Mouse (Mus musculus) kidney, adult 11 months (tissue): ENCODE results near the gene Nexn.
"Not testable (repeated sequence)": the region's sequence is repeated elsewhere in the genome, so short reads cannot be mapped to it uniquely, and the experiment has no call there.

Experiments used
- DNase-seq: peaks from one replicate; pipeline ENCODE4 v3.0.0; 2022

Nexn gene

DNA sequence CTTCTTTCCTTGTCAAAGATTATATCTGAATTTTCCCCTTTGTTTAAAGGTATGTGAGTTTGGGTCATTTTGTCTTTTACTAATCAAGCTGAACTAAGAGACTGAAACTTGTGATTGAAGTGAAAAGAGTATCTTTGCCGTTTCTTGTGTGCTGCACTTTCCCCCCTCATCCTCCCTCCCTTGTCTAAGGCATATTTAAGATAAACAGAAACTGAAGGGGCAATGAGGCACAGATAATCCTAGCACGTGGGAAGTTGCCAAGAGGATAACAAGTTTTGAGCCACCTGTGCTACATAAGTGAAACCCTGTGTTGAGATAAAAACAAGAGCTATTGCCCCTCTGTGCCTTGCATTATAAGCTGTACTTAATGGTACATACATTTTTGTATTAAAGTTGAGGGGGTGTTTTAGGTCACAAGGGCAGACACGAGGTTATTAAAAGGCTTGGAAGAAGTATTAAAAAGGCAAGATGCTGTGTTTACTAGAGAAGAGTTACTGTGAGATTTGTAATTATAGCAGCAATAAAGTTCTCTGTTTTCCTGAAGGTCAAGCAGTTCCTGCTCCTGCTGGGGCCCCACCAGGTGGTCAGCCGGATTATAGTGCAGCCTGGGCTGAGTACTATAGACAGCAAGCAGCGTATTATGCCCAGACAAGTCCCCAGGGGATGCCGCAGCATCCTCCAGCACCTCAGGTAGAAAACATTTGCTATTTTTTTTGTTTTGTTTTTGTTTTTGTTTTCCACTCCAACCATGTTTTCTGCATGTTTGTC is 34.6 kb downstream of the Nexn start:
- no peak for DNase-seq

DNA sequence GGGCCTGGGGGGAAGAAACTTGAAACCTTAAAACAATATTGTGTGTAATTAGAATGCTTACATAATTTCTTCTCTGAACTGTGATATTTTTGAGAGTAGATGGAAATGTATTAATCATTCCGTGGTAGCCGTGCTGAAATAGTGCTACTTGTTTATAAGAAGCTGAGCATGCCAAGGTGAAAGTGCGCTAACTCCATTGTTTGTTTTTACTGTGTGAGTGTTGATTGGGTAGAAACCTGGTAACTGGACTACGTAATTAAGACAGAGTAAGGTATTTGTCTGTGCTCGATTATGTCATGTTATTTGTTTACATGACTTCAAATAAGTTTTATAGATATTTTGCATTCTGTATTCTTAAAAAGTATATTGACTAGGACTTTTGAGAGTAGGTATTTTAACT is 36.9 kb downstream of the Nexn start:
- no peak for DNase-seq

DNA sequence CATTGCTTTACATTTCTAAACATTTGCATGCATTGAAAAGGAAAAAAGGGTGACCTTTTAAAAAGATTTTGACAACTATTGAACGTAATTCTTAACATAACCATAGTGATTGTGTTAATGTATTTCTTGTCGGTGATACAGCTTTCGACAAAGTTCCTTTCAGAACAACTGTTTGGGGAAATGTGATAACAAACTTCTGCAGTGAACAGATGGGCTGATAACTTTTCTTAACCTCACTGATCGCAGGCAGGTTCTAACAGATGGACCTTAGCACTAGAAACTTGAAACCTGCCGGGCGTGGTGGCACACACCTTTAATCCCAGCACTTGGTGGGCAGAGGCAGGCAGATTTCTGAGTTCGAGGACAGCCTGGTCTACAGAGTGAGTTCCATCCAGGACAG is 37.3 kb downstream of the Nexn start:
- DNase-seq = no peak

DNA sequence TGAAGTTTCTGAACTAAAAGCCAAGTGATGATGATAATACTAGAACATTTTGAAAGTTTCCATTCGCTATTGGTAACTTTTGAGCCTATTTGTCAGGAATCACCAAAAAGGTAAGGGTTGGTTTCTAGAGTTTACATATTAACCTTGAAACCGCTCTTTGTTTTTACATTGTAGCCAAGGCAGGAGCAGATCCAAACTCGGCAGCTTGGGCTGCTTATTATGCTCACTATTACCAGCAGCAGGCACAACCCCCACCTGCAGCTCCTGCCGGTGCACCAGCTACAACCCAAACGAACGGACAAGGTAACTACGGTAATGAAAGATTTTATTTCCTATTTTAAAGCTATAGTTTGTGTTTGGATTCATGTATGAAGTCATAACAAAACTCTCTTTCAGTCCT is 40.2 kb downstream of the Nexn start:
- peak; percentile 37 for DNase-seq

DNA sequence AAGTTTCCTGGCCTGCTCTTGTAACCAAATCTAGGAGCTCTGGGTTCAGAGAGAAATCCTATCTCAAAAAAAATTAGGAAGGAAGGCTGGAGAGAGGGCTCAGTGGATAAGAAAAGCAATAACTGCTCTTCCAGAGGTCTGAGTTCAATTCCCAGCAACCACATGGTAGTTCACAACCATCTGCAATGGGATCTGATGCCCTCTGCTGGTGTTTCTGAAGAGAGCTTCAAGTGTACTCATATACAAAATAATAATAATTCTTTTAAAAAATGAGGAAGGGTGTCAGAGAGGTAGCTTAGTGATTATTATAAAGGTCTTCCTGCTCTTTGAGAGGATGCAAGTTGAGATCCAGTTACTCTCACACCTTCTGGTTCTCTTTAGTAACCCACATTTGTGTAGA is 41.2 kb downstream of the Nexn start:
- DNase-seq = no peak

DNA sequence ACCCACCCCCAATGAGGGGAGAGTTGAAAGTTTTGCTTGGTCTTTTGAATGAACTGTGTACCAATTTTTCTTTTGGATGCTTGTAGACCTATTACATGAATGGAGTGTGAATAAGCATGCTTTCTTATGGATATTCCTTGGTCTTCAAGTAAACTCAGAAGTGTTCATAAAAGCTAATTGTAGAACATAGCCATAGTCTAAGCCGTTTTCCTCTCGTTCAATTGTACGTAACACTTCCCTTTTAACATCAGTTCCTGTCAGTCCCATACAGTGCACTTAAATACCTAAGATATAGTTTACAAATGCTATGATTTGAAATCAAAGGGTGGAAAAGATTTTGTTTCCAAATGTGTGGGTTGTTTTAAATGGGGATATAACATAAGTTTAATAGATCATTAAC is 52.7 kb downstream of the Nexn start:
- no peak for DNase-seq

DNA sequence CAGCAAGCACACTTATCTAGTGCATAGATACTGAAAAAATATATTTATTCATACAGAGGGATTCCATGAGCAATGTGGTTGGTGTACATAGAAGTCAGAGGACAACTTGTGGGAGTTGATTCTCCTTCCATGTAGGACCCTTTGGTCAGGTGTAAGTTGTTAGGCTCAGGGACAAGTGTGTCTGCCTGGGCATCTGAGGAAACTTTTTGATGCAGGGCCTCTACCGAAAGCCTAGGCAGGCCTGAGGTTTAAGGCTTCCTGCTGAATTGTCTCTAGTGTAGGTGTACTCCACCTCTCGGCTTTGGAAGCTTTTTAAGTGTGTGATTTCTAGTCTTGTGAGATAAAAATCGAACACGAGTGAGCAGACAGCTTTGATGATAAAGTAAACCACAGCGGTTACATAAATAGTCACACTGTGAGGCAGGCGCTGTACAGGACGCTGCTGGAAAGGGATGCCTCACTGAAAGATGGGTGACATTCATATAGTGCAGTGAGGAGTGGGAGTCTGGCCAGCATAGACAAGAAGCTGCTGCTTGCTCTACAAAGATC is 54.3 kb downstream of the Nexn start:
- no peak for DNase-seq

DNA sequence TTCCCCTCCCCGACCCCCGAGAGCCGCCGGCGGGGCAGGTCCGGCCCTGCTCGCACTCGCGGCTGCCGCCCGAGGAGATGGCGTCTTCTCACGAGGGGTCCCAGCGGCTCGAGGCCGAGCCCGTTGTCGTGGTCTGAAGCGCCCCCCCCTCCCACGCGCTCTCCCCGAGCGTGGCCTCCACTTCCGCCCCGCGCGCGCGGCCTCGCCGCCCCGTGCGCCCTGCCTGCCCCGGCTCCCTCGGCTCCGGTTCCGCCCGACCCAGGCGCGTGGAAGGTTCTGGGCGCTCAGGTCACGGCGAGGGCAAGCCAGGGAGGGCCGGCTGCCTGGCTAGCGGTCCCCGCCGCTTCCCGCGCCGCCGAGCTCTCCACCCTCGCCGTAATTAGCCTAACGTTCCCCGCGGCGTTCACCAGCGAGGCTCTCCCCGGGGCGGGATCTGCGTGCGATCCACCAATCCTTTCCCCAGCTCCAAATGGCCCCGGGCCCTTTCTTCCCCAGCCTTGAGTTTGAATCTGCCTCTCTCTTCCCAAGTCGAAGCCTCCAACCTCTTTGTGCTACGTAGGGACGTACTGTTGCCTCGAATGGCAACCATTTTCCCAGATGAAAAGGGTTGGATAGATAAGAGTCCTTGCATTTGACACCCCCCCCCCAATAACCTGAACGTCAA is 55.3 kb downstream of the Nexn start:
- peak; percentile 69 for DNase-seq

DNA sequence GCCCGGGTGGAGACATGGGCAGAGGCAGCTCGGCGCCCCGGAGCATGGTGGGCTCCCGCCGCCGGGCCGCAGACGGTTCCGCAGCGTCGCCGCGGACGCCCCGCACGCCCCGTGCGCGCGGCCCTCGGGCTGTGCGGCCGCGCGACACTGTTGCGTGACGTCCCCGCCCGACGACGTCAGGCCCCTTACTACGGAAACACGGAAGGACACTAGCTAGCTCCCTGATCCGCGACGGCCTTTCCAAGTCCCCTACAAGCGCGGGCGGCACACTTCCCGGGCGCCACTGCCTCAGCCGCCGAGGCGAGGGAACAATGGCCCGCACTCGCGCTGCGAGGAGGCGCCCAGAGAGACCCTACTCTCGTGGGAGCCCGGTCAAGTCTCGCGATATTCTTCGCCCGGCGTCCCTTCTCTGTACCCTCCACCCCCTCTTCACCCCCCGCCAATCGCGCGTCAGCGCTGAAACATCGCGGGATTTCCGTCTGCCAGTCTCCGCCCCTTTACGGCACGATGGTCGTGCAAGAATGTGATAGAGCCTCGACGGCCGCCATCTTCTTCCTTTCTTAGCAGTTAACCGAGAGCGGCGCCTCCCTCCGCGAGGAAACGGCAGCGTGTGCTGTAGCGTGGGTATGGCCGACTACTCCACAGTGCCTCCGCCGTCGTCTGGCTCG is 56.0 kb downstream of the Nexn start, which contains the start of the genes Dnajb4 and Fubp1:
Dnajb4 (minus strand) TSS at position 336 of the 668 bp plus-strand sequence.
Fubp1 (plus strand) TSS at position 456 of the 668 bp plus-strand sequence.
- DNase-seq = peak; percentile 99

DNA sequence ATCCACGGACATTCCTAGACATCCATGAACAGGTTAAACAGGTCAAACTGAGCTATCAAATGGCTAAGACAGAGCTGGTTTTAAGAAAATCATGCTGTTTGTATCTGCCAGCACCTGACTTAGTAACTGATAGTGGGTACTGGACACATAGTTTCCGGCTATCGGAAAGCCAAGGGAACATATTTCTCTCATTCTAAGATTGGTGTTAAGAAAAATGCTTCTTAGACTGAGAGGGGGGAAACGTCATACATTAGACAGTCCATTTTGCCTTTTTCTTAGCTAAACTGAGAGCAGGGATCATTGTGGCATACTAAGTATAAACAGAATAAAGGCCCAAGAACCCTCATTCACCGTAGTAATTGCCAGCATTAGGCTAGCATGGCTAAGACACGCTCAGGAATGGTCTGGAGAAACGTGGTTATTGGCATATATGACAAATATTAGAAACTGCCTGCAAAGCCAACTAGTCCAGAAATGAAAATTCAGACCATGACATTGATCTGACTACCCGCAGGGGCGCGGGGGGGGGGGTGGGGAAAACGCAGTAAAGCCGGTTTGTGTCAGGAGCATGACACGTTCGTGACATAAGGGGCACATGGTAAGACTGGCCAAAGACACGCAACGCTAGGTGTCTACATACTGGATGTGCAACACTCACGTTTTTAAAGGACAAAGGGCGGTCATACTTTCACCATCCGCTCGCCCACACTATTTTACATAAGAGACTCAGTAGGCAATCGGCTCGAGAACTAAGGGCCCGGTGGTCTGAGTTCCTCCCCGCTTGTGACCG is 56.8 kb downstream of the Nexn start:
- peak; percentile 59 for DNase-seq

DNA sequence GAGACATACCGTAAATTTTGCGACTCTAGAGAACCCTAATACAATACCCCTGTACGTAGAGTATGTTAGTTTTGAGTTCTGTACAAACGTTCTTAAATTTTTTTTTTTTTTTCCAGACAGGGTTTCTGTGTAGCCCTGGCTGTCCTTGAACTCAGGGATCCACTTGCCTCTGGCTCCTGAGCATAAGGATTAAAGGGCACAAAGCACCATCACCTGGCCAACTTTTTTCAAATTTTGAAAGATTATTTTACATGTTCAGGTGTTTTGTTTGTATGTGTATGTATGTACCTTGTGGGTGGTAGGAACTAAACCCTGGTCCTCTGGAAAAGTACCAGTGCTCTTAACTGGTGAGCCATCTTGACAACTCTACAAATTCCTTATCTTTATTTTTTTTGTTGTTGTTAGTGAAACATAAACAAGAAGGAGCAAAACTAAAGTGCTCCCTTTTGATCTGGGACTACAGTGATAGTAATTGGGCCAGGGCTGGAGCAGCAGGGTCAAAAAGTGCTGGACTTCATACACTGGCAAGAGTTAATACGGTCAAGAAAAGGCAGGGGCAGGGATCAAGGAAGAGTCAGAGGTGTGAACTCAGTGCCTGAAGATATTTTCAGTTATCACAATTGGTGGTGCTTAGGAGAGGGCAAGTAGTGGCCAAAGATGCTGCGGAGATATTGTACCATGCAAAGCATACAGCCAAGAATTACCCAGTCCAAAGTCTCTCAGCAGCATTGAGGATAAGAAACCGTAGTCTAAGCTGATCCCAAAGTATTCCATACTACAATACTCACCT is 57.9 kb downstream of the Nexn start:
- DNase-seq = no peak

DNA sequence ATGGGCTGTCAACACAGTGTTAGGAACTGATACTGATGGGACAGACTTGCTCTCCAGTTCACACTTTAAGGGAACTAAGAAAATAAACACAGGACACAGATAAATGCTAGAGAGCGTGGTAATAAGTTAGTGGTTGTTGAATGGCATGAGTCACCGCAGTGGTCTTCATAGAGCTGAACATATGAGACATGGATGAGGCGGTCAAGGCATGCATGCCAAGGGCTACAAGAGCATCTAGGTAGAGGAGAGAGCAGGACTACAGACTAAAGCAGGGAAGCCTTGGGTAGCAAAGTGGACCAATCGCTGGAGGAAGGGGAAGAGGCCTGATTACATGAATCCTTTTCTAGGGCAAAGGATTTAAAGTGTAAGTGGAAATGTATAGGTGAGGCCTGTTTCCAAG is 59.0 kb downstream of the Nexn start:
- DNase-seq = no peak

DNA sequence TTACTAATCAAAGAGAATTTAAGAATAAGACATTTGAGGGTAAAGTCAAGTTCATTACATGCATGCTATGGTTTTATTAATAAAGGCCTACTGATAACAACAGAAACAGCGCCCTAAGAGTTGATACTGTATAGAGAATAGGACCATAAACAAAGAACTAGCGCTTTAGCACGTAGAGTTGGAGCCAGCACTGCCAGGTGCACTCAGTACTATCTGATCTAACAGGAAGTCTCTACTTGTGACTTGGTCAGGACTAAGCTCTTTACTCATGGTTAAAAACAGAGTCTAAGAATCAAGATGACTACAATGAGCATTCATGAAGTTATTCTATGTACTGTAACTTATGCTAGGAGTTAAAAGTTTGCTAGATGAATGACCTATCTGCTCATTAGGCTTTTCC is 61.6 kb downstream of the Nexn start:
- DNase-seq = no peak

DNA sequence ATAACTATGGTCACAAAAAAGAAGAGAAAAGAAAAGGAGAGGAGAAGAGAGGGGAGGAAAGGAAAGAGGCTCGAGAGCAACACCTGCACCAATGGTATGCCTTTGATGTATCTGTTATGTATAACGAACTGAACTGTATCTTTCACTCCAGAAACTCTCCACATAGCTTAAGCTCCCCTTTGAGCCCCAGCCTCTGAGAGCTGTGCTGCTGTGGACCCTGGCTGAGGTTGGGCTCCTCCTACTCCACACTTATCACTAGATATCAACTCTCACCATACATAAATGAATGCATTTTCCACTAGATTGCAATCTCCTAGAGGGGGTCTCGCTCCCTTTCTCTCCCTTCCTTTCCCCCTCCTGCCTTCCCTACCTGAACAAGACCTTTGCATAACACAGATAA is 62.2 kb downstream of the Nexn start:
- no peak for DNase-seq

DNA sequence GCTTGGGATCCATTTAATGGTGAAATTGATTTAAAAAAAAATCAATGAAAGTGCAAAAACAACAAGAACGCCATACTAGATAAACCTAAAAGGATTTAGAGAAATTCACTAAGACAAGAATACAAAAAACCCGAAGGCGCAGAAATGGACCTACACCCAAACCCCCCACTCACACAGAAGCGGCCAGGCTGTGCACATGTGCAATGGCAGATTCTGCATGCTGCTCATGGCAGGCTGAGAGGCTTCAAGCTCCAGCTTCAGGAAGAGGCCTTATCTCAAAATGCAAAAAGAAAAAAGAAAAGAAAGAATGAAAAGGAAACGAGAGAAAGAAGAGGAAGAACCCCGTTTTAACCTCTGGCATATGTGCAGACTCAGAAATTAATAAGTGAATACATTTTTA is 62.7 kb downstream of the Nexn start:
- DNase-seq = no peak

DNA sequence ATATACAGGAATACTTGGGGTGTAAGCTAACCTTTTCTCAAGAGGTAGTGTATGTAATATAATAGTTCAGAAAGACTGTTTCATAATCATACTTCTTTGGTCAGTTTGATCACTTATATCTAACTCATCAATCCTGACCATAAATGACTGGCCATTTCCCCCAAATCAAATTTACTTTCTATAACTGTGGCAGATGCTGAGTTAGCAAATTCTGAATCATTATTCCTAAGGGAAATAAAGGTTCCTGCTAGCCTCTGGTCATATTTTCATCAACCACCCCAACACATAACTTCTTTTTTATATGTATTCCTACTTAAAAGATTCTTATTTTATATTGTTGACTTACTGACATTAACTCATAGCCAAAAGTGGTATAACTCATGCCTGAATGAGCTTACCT is 63.2 kb downstream of the Nexn start:
- no peak for DNase-seq

DNA sequence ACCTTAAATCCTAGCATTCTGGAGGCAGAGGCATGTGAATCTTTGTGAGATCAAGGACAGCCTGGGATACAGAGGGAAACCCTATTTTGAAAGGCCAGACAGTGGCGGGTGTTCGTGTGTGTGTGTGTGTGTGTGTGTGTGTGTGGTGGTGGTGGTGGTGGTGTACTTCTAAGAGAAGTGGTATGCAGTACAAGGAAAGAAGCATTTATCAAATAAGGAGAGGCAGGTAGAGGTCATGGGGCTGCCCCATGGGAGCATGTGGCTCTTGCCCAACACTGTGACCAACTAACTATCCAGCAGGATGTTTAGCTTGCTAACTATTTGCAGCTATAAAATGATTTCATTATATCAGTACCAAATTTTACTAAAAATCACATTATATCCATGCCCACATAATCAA is 64.5 kb downstream of the Nexn start:
- DNase-seq = no peak

DNA sequence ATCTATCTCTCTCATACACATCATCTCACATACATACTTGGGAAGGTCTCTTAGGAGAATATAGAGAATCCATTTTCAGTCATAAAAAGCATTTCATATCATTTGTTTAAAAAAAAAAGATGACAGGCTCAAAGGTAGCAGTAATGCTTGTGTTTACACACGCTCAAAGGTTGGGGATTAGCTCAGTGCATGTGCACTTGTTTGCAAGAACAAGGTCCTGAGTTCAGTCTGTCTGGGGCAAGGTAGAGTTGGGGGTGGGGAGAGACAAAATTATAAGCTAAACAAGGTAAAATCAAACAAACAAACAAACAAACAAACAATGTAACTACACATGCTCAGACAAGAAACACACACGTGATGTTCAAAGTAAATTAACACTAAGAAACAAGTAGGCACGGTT is 65.0 kb downstream of the Nexn start:
- no peak for DNase-seq

DNA sequence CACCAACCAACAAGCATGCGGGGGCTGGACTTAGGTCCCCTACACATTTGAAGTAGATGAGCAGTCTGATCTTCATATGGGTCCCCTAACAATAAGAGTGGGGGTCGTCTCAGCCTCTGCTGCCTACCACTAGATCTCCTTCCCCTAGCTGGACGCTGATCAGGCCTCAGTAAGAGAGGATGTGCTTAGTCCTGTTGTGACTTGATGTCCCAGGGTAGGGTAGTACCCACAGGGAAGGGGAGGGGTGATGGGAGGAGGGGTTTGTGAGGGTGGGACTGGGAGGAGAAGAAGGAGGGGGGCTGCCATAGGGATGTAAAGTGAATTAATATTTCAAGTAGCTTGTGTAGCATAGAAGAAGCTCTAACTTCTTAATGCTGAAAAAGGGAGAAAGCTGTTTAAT is 67.0 kb downstream of the Nexn start:
- no peak for DNase-seq

DNA sequence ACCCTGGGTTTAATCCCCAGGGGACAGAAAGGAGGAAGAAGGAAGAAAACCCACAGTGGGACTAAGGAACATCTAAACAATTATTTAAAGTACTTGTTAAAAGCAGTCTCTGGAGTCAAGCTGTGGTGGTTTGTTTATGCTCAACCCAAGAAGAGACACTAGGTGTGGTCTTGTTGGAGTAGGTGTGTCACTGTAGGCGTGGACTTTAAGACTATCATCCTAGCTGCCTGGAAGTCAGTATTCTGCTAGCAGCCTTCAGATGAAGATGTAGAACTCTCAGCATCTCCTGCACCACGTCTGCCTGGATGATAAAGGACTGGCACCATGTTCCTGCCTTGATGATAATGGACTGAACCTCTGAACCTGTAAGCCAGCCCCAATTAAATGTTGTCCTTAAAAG is 68.9 kb downstream of the Nexn start:
- DNase-seq = not testable (repeated sequence)

DNA sequence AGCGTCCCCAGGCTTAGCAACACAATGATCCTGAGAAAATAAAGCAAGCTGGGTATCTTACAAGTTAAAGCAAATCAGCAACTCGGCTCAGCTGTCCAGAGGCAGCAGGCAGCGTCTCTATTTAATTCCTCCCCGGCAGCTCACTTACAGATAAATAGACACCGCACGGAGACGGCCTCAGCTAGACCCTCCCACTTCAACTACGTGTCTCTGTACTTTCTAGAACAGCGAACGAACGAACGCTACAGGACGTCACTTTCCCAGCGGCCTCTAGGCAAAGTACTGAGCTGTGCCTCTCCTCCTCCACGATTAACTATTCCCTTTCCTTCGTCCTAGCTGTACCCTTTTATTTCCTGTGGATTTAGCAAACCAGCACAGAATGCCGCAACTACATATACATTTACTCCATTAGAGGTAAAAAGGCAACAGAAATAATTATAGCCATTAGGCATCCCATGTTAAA is 72.5 kb downstream of the Nexn start:
- peak; percentile 91 for DNase-seq

DNA sequence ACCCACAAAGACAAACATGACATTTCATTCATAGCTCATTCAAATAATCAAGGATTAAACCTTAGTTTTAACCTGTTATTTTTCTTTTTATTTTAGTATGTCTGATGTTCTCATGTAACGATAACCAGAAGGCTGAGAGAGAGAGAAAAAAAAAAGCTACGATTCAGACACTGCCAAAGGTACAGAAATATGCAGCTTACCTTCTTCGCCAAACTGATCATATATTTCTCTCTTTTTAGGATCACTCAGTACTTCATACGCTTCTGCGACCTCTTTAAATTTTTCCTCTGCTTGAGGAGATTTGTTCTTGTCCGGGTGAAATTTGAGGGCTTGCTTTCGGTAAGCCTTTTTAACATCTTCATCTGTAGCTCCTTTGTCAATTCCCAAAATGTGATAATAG is 73.0 kb downstream of the Nexn start:
- no peak for DNase-seq
